Mouse (Mus musculus) megakaryocyte, embryonic 14.5 days (primary cell): ENCODE measurements around the gene Nup153. TPM values are rescaled to one million over a fixed set of nuclear protein-coding genes. Genes with fewer than 3 reads are reported as not detected.

Experiments used
- H3K27me3 ChIP-seq: replicated peaks from 2 replicates; pipeline ENCODE3; 2012; ENCODE audit warnings: inconsistent platforms
- H3K36me3 ChIP-seq: replicated peaks from 2 replicates; pipeline ENCODE3; 2012; ENCODE audit warnings: low read length, inconsistent platforms, mixed read lengths
- H3K4me1 ChIP-seq: 2 replicates; pipeline ENCODE4 v1.6.1; 2012; ENCODE audit warnings: inconsistent platforms
- H3K4me3 ChIP-seq: replicated peaks from 2 replicates; pipeline ENCODE3; 2012; ENCODE audit warnings: moderate library complexity, mild to moderate bottlenecking, inconsistent platforms
- H3K9me3 ChIP-seq: 2 replicates; pipeline ENCODE4 v1.6.1; 2012; ENCODE audit warnings: inconsistent platforms
- FLI1 ChIP-seq: IDR thresholded peaks from 2 replicates; pipeline ENCODE4 v1.6.1; 2012; ENCODE audit warnings: low read length, inconsistent platforms, mixed read lengths
- GATA1 ChIP-seq: IDR thresholded peaks from 3 replicates; pipeline ENCODE4 v1.6.1; 2012; ENCODE audit warnings: mixed read lengths, low read length, inconsistent platforms, borderline replicate concordance
- polyA plus RNA-seq: library from polyadenylated mRNA; stranded (reverse); fragments of >175 nt; gene quantifications from 2 replicates; pipeline ENCODE4 v1.2.3, GENCODE M21; 2012; ENCODE audit warnings: low replicate concordance; ENCODE audit not compliant: insufficient read depth

The Nup153 gene
- polyA plus RNA-seq, 1 experiment, result 2.4 TPM

DNA sequence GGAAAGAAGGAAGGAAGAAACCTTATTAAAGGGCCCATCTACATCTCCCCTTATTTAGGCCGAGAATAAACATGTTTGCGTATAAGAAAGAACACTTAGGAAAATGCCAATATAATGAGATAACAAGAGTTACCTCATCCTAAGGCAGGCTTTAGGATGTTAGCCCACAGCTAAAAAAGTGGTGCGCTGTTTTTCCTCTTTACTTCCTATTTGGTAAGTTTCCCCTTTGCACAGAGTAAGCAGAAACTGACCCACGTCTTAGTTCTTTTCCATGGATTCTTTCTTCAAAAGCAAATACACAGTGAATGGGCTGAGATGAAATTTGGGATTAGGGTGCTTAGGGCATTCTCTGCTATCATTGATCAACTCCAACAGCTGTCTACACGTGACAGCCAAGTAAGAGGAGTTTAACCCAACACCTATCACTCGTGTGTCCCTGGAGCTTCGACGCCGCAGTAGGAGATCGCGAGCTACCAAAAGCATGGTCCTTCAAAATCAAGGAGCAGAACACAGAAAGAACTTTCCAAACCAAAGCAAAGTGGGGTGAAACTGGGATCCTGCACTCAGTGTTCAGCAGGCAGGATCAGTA is 7.6 kb upstream of the Nup153 start:
- no peaks in the 10 kb centered on the region for H3K36me3 ChIP-seq
- H3K27me3 ChIP-seq, result no peaks in the 10 kb centered on the region
- TF ChIP-seq FLI1 (no peak), GATA1 (no peak)
- H3K4me1 ChIP-seq, result peaks cover 40% of the 10 kb centered on the region
- H3K4me3 ChIP-seq, result peak overlapping the region; percentile 95
- no peaks in the 10 kb centered on the region for H3K9me3 ChIP-seq

DNA sequence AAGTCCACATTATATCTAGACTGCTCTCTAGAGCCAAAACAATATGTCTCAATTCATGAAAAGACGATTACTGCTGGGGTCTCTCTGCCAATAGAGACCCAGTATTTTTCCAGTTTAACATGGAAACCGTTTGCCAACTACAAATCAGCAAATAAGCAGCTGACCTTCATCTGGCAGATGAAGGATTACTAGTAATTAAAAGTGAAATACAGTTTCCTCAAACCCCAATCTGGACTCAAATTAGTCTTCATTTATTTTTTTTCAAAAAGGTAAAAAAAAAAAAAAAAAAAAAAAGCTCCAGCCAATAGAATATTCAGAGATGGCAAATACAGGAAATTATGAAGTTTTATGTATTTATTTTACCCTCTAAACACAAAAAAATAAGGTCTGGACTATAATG is 2.3 kb upstream of the Nup153 start:
- Histone ChIP-seq H3K36me3 (no peaks in the 10 kb centered on the region), H3K27me3 (no peaks in the 10 kb centered on the region), H3K9me3 (no peaks in the 10 kb centered on the region), H3K4me3 (no peak overlapping the region), H3K4me1 (peaks cover 34% of the 10 kb centered on the region)
- no peak for TF ChIP-seq GATA1
- TF ChIP-seq FLI1, result no peak

DNA sequence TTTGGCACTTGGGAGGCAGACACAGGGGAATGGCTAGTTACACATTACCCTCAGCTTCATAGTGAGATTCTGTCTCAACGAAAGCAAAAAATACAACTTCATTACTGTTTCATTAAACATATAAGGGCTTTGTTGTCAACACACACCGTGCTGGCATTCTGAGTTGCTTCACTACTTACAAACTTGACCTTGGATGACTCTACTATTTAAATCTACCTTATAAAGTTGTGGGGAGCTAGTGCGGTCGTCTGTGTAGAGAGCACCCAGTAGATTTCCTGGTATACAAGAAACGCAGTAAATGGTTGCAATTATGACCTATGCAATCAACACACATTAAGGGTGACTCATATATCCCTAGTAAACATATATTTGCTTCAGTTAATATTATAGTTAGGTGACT is 671 bp upstream of the Nup153 start:
- Histone ChIP-seq H3K9me3 (no peaks in the 10 kb centered on the region), H3K4me3 (peak overlapping the region; percentile 96), H3K4me1 (peaks cover 35% of the 10 kb centered on the region), H3K27me3 (no peaks in the 10 kb centered on the region), H3K36me3 (no peaks in the 10 kb centered on the region)
- TF ChIP-seq FLI1 (no peak), GATA1 (no peak)

DNA sequence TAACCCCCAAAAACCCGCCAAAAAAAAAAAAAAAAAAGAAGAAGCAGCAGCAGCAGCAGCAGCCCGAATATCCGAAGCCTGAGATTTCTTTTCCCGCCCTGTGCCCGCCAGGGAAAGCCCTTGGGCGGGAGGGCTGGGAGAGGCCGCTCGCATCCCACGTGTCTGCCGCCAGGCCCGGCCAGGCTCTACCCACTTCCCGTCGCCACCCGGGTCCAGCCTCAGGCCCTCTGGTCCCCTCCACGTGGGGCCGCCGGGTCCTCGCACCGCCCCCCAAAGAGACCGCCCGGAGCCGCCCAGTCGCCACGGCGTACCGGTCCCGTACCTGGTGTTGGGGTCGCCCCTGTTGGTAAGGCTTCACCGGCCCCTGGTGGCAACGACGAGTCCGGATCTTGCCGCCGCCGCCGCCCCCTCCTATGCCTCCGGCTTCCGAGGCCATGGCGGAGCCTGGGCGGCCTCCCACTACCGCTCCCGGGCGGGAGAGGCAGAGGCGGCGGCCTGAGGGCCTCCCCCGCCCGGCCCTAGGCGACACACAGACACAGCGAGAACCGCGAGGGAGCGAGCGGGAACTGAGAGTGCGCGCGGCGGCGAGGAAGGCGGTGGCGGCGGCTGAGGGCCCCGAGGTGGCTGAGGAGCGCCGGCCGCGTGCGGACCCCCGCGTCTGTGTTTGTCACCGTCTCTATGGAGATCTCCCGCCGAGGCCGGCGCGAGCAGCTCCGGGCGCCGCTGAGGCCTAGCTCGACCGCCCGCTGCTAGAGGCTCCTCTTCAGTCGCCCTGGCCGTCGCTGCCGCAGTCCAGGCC is 503 bp downstream of the Nup153 start:
- TF ChIP-seq GATA1, result no peak
- no peak for TF ChIP-seq FLI1
- no peaks in the 10 kb centered on the region for H3K27me3 ChIP-seq
- H3K36me3 ChIP-seq, result no peaks in the 10 kb centered on the region
- peak overlapping the region; percentile 96 for H3K4me3 ChIP-seq
- peaks cover 40% of the 10 kb centered on the region for H3K4me1 ChIP-seq
- H3K9me3 ChIP-seq, result no peaks in the 10 kb centered on the region

DNA sequence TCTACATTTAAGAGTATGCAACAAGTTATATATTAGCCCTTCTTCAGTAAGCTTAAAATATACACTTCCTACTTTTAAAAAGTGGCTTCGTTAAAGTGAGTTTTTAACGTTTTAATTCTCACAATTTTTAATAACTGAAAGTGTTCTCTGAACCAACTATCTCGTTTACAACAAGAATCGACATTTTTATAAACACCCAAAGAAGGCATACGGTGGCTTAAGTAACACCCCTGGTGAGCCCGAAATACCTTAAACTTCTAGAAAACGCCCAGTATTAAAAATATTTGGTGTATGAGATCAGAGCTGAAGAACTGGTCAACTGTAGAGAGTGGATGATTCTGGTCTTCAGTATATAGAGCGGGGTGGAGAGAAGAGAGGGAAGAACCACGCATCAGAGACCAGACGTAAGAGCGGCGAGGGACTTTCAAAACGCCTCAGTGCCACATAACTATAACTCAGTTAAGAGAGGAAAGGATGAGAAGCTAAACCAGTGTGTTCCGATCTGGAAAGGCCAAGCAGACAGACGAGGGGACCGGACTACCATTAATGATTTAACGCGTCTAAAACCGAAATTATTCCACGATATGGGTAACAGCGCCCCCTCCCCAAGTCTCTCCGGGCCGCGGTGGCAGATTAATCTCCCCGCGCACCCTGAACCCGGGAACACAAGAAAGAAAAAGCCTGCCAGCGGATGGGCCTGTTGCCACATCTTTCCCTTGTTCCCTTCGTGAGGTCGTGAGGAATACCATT is 1.3 kb downstream of the Nup153 start:
- Histone ChIP-seq H3K36me3 (no peaks in the 10 kb centered on the region), H3K4me1 (peaks cover 47% of the 10 kb centered on the region), H3K9me3 (no peaks in the 10 kb centered on the region), H3K4me3 (peak overlapping the region; percentile 96), H3K27me3 (no peaks in the 10 kb centered on the region)
- no peak for TF ChIP-seq GATA1

DNA sequence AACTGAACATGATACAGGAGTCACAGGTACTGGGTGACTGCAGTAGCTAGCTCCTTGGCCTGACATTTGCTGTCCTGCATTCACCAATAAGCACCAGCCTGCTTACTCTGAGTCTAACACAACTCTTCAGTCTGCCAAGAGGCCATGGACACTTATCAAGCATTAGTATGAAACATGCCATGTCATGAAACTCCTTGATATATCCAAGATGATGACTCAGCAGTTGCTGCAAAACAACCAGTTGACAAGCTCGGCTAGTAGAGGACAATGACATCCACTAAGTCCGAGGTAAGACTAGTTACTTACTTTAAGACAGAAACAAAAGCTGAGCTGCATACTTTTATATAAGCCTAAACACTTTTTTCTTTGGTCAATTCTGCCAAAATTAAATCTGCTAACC is 2.5 kb downstream of the Nup153 start:
- TF ChIP-seq GATA1, result no peak
- no peak for TF ChIP-seq FLI1
- Histone ChIP-seq H3K36me3 (no peaks in the 10 kb centered on the region), H3K4me3 (peak overlapping the region; percentile 96), H3K27me3 (no peaks in the 10 kb centered on the region), H3K9me3 (no peaks in the 10 kb centered on the region), H3K4me1 (peaks cover 56% of the 10 kb centered on the region)

DNA sequence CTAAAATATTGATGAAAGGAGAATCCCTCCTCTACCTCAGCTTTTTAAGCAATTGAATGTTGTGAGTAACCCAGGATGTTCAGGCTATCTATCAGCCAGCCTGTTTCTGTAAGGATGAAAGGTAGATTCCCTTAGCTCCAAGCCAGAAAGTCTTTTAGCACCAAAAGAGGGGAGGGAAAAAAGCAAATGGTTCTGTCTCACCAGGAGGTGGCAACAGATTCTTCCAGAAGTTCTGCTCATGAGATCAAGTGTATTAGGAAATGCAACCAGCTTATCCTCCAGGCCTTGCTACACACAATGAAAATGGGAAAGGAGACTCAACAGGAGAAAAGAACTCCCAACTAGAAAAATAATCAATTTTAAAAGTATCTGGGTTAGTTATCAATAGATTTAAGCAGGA is 3.4 kb downstream of the Nup153 start:
- no peaks in the 10 kb centered on the region for H3K27me3 ChIP-seq
- TF ChIP-seq FLI1, result no peak
- no peak for TF ChIP-seq GATA1
- no peaks in the 10 kb centered on the region for H3K9me3 ChIP-seq
- peaks cover 58% of the 10 kb centered on the region for H3K4me1 ChIP-seq
- no peaks in the 10 kb centered on the region for H3K36me3 ChIP-seq
- peak overlapping the region; percentile 85 for H3K4me3 ChIP-seq

DNA sequence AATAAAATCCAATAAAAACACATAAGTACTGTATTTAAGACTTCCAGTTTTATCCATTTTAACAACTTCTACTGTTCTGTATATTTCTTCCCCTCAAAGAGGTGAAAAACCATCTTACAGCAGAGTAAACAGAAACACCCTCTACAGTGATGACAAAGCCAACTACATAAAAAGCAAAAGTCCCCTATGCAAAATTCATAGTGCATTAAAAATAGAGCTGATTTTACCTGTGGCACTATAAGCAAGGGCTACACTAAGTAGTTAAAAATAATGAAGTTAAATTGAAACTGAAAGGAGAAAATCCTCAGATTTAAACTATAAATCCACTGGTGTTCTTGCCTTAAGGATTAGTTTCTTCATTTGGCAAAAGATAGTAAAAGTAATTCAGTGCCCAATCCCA is 6.7 kb downstream of the Nup153 start:
- peak overlapping the region; percentile 74 for H3K4me3 ChIP-seq

DNA sequence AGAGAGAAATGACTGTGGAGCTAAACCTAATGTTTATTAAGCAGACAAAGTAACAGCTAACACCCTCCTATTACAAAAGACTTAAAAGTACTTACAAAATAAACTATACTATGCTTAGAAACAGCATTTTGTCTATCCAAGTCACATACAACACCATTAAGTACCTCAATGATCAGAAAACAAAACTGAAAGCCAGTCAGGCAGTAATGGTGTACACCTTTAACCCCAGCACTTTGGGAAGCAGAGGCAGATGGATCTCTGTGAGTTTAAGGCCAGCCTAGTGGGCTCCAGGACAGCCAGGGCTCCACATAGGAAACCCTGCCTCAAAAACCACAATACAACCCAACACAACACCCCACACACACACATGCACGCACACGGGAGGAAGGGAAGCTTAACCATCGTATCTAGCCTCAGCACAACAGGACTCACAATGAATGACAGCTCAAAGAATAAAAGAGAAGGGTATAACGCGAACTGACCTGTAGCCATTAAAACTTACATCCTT is 8.8 kb downstream of the Nup153 start:
- H3K36me3 ChIP-seq, result peaks cover 18% of the 10 kb centered on the region
- peaks cover 76% of the 10 kb centered on the region for H3K4me1 ChIP-seq
- peak overlapping the region; percentile 88 for H3K4me3 ChIP-seq
- H3K27me3 ChIP-seq, result no peaks in the 10 kb centered on the region
- TF ChIP-seq GATA1 (no peak), FLI1 (no peak)
- H3K9me3 ChIP-seq, result no peaks in the 10 kb centered on the region

More for the DNA sequence above, 6.7 kb downstream of the Nup153 start:
- Histone ChIP-seq H3K9me3 (no peaks in the 10 kb centered on the region), H3K27me3 (no peaks in the 10 kb centered on the region), H3K36me3 (peaks cover 9% of the 10 kb centered on the region), H3K4me1 (peaks cover 76% of the 10 kb centered on the region)
- no peak for TF ChIP-seq GATA1
- no peak for TF ChIP-seq FLI1
